Mouse (Mus musculus): Measurements from ENCODE around the gene Trim30a.

DNA sequence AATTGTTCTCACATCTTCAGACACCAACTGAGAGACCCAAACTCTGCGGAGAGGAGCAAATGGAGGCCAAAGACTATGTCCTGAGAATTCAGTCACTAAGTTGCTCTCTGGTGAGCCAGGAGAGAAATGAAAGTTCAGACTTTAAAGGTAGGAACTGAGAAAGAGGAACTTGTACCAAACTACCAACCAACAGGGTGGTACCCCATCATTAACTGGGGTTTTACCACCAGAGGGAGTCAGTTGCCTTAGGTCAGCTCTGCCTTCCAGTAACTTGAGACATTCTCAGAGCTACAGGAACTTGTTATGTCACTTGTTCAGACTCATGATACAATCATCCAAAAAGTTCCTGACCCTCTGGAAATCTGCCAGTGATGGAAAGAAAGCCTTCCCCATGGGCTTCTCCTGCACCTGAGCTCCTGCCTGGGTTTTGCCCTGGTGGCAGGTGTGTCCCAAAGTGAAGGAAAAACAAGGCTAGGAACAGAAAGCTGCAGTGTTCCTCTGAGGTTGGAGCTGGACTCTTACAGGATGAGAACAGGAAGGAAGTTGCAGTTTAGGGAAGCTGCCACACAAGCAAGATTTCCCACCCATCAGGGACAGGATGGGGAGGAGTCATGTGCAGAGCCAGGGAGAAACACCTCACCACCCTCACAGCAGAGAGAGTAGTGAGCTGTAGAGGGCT is 95.1 kb downstream of the Trim30a start, which contains the start of gene Trim30b:
- TF ChIP-seq CTCF (IDR thresholded peaks at IDR 0.05; ENCODE audit: low read depth, low read length) (no peak), GATA1 (IDR thresholded peaks at IDR 0.05; ENCODE audit: borderline replicate concordance, low read length) (no peak), POLR2AphosphoS5 (IDR thresholded peaks at IDR 0.05; ENCODE audit: insufficient replicate concordance, low read depth, low read length) (no peak), TAL1 (conservative IDR thresholded peaks at IDR 0.05; ENCODE audit: low read depth, low read length) (no peak)
